Mouse (Mus musculus) megakaryocyte, embryonic 14.5 days (primary cell): ENCODE measurements at regions not wholly inside any gene's neighbourhood (a gene's known extent, or its start where the extent isn't known, plus 50 kb on each side); places are given as distances from the start of the nearest gene placed in this dataset.

Experiments used
- H3K27me3 ChIP-seq: replicated peaks from 2 replicates; pipeline ENCODE3; 2012; ENCODE audit warnings: inconsistent platforms
- H3K36me3 ChIP-seq: replicated peaks from 2 replicates; pipeline ENCODE3; 2012; ENCODE audit warnings: low read length, inconsistent platforms, mixed read lengths
- H3K4me1 ChIP-seq: 2 replicates; pipeline ENCODE4 v1.6.1; 2012; ENCODE audit warnings: inconsistent platforms
- H3K4me3 ChIP-seq: replicated peaks from 2 replicates; pipeline ENCODE3; 2012; ENCODE audit warnings: moderate library complexity, mild to moderate bottlenecking, inconsistent platforms
- H3K9me3 ChIP-seq: 2 replicates; pipeline ENCODE4 v1.6.1; 2012; ENCODE audit warnings: inconsistent platforms
- FLI1 ChIP-seq: IDR thresholded peaks from 2 replicates; pipeline ENCODE4 v1.6.1; 2012; ENCODE audit warnings: low read length, inconsistent platforms, mixed read lengths
- GATA1 ChIP-seq: IDR thresholded peaks from 3 replicates; pipeline ENCODE4 v1.6.1; 2012; ENCODE audit warnings: mixed read lengths, low read length, inconsistent platforms, borderline replicate concordance

DNA sequence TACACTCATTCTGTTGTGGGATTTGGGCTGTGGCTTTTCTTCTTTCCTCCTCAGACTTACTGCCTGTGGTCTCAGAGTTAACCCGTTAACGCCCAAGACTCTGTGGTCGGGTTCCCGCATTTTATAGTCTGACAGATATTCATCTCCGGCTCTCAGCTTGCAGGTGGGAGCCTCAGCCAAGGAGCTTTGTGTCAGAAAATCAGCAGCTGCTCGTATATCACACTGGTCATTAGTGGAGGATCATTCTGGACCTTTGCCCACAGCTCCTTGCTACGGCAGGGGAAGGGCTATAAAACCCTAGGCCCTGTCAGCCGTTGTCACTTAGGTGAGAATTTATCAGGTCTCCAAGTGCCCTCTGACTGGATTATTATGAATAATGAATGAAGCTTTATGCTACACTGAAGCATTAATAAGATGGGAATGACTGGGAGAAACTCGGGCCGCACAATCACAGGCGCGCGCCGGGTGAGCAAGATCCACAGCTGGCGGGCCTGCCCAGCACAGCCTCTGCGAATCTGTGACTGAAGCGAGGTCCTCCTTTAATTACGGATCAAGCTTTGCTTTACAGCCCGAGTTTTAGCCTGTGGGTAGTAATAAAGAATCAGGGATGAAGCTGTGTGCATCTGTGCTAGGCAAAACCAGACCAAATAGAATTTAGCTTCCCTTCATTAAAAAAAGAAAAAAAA, 111.8 kb downstream of the Atp6v1g3 start:
- no peaks in the 10 kb centered on the region for H3K27me3 ChIP-seq
- TF ChIP-seq FLI1 = no peak
- TF ChIP-seq GATA1 = no peak
- no peaks in the 10 kb centered on the region for H3K9me3 ChIP-seq
- no peaks in the 10 kb centered on the region for H3K36me3 ChIP-seq
- H3K4me1 ChIP-seq = peaks cover 9% of the 10 kb centered on the region
- no peak overlapping the region for H3K4me3 ChIP-seq

DNA sequence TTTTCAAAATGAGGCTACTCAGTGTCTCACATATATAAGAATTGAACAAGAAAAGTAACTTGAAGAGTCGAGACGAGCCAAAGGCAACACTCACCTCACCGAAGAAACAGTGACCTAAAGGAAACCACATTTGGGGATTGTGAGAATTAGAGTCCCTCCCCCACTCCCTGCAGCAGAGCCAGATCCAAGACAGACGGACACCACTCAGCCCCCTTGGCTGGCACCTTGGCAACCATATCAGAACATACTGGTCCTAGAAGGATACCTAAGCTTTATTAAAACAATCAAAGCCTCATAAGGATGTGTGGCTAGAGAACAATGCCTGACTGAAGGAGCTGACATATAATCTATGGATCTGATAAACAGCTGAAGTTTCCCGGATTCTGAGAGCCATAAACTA, 112.5 kb downstream of the Atp6v1g3 start:
- no peaks in the 10 kb centered on the region for H3K36me3 ChIP-seq
- peaks cover 9% of the 10 kb centered on the region for H3K4me1 ChIP-seq
- TF ChIP-seq FLI1 = no peak
- no peak for TF ChIP-seq GATA1
- H3K9me3 ChIP-seq = no peaks in the 10 kb centered on the region
- H3K27me3 ChIP-seq = no peaks in the 10 kb centered on the region
- peak overlapping the region; percentile 3 for H3K4me3 ChIP-seq

DNA sequence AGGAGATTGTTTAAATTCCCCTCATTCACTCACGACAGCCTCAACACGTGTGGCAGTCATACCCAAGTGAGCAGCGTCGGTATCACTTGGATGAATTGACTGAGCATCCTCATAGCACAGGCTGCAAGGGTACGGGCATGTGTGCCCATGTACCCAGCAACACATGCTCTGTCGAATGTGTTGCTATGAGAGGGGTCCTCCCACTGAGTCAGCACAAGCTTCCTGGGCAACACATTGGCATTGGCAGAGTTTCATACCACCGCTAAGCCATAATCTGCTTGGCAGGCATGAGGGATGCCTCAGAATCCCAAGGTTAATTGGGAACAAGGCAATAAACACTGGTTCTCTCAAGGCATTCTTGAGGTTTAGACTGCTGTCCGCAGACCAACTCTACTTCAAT, 115.1 kb downstream of the Atp6v1g3 start:
- no peaks in the 10 kb centered on the region for H3K9me3 ChIP-seq
- H3K4me3 ChIP-seq = no peak overlapping the region
- H3K36me3 ChIP-seq = no peaks in the 10 kb centered on the region
- no peaks in the 10 kb centered on the region for H3K27me3 ChIP-seq
- H3K4me1 ChIP-seq = peaks cover 9% of the 10 kb centered on the region
- TF ChIP-seq FLI1 (no peak), GATA1 (no peak)

DNA sequence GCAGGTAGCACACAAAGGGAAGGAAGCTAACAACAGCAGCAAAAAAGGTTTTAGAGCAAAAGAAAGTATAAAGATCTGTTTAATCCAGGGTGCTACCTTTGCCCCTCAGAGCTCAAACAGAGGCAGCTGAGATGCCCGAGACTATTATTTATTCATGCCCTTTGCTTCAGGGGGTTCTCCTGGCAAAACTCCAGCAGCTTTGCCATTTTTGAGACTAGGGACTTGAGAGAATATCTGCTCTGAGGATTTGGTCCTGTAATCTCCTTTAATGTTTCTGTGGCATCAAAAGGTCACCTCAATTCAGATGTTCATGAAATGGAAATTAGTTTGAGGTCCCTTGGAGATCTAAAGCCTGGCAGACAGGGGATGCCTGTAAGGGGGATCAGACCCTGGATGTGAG, 116.1 kb downstream of the Atp6v1g3 start:
- no peaks in the 10 kb centered on the region for H3K27me3 ChIP-seq
- no peaks in the 10 kb centered on the region for H3K9me3 ChIP-seq
- TF ChIP-seq FLI1 (no peak), GATA1 (no peak)
- H3K4me1 ChIP-seq = peaks cover 9% of the 10 kb centered on the region
- H3K36me3 ChIP-seq = no peaks in the 10 kb centered on the region
- no peak overlapping the region for H3K4me3 ChIP-seq

DNA sequence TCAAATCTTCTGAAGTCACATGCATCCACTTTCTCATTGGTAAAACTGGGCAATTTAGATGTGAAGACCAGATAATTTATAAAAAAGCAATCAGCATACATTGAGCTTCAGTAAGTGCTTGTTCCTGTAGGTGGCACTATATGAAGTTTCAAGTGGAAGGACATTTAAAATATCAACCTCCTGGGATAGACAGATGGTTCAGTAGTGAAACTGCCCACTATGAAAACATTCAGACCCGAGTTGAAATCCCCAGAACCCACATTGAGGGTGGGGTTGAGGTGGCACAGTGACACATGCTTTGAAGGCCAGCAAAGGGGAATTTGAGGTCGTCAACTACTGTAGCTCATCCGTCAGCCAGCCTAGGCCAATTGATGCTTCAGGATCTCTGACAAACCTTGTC, 145.1 kb downstream of the Atp6v1g3 start:
- Histone ChIP-seq H3K4me3 (no peak overlapping the region), H3K36me3 (no peaks in the 10 kb centered on the region), H3K27me3 (no peaks in the 10 kb centered on the region), H3K4me1 (no peaks in the 10 kb centered on the region), H3K9me3 (no peaks in the 10 kb centered on the region)
- no peak for TF ChIP-seq GATA1
- no peak for TF ChIP-seq FLI1

- H3K9me3 ChIP-seq = no peaks in the 10 kb centered on the region
- TF ChIP-seq GATA1 (no peak), FLI1 (no peak)
Observed at GRCm38 (mm10) chr1:138427416-138427815, 153.9 kb downstream of the Atp6v1g3 start.

More at GRCm38 (mm10) chr1:138427416-138427815, 153.9 kb downstream of the Atp6v1g3 start:
- Histone ChIP-seq H3K36me3 (no peaks in the 10 kb centered on the region), H3K4me1 (no peaks in the 10 kb centered on the region), H3K4me3 (no peak overlapping the region), H3K27me3 (no peaks in the 10 kb centered on the region)
